Mouse (Mus musculus) lung, embryonic 14.5 days (tissue): Measurements from ENCODE around the gene Ugt2b34. TPM values are rescaled to one million over a fixed set of nuclear protein-coding genes. Genes with fewer than 3 reads are reported as not detected.

ENCODE experiments used
- ATAC-seq: fragments of 200-750 bp; cut with Nextera tagmentation; 2 replicates; pipeline ENCODE4 v1.8.0; 2017; ENCODE audit warnings: mild to moderate bottlenecking, moderate TSS enrichment, moderate library complexity; ENCODE audit not compliant: insufficient read depth
- DNase-seq: peaks from one replicate; pipeline ENCODE4 v3.0.0-alpha.2; 2015
- H3K27ac ChIP-seq: fragments of 300-500 bp; sonication (generic); 2 replicates; pipeline ENCODE4 v1.5.1; 2014; ENCODE audit warnings: low read depth, mild to moderate bottlenecking, moderate library complexity
- H3K27me3 ChIP-seq: fragments of 300-500 bp; sonication (generic); 2 replicates; pipeline ENCODE4 v1.6.1; 2014; ENCODE audit warnings: low read length, control low read depth; ENCODE audit not compliant: insufficient read depth
- H3K36me3 ChIP-seq: fragments of 300-500 bp; sonication (generic); 2 replicates; pipeline ENCODE4 v1.6.1; 2014; ENCODE audit warnings: control low read depth; ENCODE audit not compliant: insufficient read depth
- H3K4me1 ChIP-seq: fragments of 300-500 bp; sonication (generic); 2 replicates; pipeline ENCODE4 v1.6.1; 2014; ENCODE audit warnings: antibody characterized with exemption, control low read depth; ENCODE audit not compliant: insufficient read depth
- H3K4me2 ChIP-seq: fragments of 300-500 bp; sonication (generic); 2 replicates; pipeline ENCODE4 v1.6.1; 2014; ENCODE audit warnings: mild to moderate bottlenecking
- H3K4me3 ChIP-seq: fragments of 300-500 bp; sonication (generic); 2 replicates; pipeline ENCODE4 v1.5.1; 2014; ENCODE audit warnings: low read depth, low read length
- H3K9ac ChIP-seq: fragments of 300-500 bp; sonication (generic); 2 replicates; pipeline ENCODE4 v1.6.1; 2014
- H3K9me3 ChIP-seq: fragments of 300-500 bp; sonication (generic); 2 replicates; pipeline ENCODE4 v1.6.1; 2016; ENCODE audit warnings: low read depth, low read length, control low read depth
- CTCF ChIP-seq: IDR thresholded peaks from 2 replicates; pipeline ENCODE4 v1.5.1; 2016; ENCODE audit warnings: antibody characterized with exemption, low read depth
- WGBS: fragments of 180-500 bp; shearing (Covaris S2); extraction: QIAGEN DNeasy Blood & Tissue Kit; methylation state at CpG from one replicate; pipeline ENCODE4 v1.1.7; 2014; 5-methylcytosine and 5-hydroxymethylcytosine counted together
- polyA plus RNA-seq: library from polyadenylated mRNA; unstranded; fragments of >200 nt; fragmentation: Nextera tagmentation; extraction: Ambion mirVana; gene quantifications from 2 replicates; pipeline ENCODE4 v1.2.1, GENCODE M21; 2014

Ugt2b34 gene
- not detected in 2 replicates for polyA plus RNA-seq

DNA sequence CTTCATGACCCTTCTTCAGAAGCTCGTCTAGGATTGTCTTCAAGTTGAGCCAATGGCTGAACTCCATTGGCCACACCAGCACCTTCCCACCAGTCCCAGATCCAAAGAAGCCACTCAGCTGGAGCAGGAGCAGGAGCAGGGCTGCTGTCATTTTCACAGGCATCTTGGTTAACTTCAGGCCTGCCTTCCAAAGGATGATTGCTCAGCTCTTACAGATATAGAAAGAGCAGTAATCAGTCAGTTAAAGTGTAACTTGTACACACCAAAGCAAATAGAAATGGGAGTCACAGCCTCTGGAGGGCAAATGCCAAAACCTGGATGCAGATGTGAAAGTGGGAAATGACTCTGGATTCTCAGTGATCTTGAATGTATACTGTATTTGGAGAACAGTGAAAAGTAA lies at the start of gene Ugt2b34:
TSS of gene Ugt2b34 (minus strand) at position 180 of the 400 bp plus-strand sequence.
- WGBS, result 41% methylated on average over 1 of the region's 1 CpGs
- Histone ChIP-seq H3K9ac (no peak within 1 kb of the TSS), H3K4me1 (no peaks in the 10 kb centered on the region), H3K36me3 (no peaks in the 10 kb centered on the region), H3K27me3 (no peaks in the 10 kb centered on the region), H3K4me2 (no peak within 1 kb of the TSS), H3K27ac (no peak within 1 kb of the TSS), H3K4me3 (no peak within 1 kb of the TSS), H3K9me3 (no peaks in the 10 kb centered on the region)
- no peak for TF ChIP-seq CTCF
- DNase-seq (no peak), ATAC-seq (no peak)

DNA sequence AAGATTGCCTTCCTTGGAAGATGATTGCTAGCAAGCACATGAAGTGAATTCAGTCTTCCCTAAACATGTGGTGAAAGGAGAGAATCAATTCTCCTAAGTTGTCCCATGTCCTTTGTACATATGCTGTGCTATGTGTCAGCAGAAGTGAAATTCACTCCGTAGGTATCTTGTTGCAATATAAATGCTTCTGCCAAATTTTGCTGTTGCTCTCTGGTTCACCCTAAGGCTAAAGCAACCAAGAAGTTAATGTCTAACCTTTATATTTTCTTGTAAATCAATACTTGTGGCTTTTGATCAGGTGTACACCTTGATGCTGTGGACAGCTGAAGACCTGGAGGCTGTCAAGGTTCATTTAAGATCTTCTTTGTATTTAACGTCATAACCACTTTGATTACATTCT lies 35.4 kb upstream of the Ugt2b34 start:
- WGBS, result 79% methylated on average over 2 of the region's 2 CpGs
- Histone ChIP-seq H3K36me3 (no peaks in the 10 kb centered on the region), H3K4me3 (no peak overlapping the region), H3K27me3 (no peaks in the 10 kb centered on the region), H3K9ac (no peak overlapping the region), H3K4me2 (no peak overlapping the region), H3K27ac (no peak overlapping the region), H3K9me3 (no peaks in the 10 kb centered on the region), H3K4me1 (no peaks in the 10 kb centered on the region)
- no peak for TF ChIP-seq CTCF
- no peak for DNase-seq
- ATAC-seq, result no peak

GRCm38 (mm10) chr5:86926426-86926825 lies 19.7 kb upstream of the Ugt2b34 start, which contains the start of gene Ugt2b1:
Gene Ugt2b1, minus strand, starts transcription at chr5:86926530.
- no peak within 1 kb of the TSS for H3K4me2 ChIP-seq
- H3K36me3 ChIP-seq, result no peaks in the 10 kb centered on the region
- no peaks in the 10 kb centered on the region for H3K9me3 ChIP-seq
- H3K4me3 ChIP-seq, result no peak within 1 kb of the TSS
- DNase-seq (no peak), ATAC-seq (no peak)
- H3K9ac ChIP-seq, result no peak within 1 kb of the TSS
- H3K4me1 ChIP-seq, result no peaks in the 10 kb centered on the region
- WGBS, result 75% methylated on average over 2 of the region's 2 CpGs
- TF ChIP-seq CTCF, result no peak
- H3K27me3 ChIP-seq, result no peaks in the 10 kb centered on the region
- no peak within 1 kb of the TSS for H3K27ac ChIP-seq

- no peak overlapping the region for H3K9ac ChIP-seq
- 55% methylated on average over 3 of the region's 3 CpGs for WGBS
- H3K4me3 ChIP-seq, result no peak overlapping the region
- H3K36me3 ChIP-seq, result no peaks in the 10 kb centered on the region
- no peaks in the 10 kb centered on the region for H3K27me3 ChIP-seq
- H3K4me2 ChIP-seq, result no peak overlapping the region
- no peaks in the 10 kb centered on the region for H3K4me1 ChIP-seq
- DNase-seq (no peak), ATAC-seq (no peak)
- H3K9me3 ChIP-seq, result no peaks in the 10 kb centered on the region
- no peak for TF ChIP-seq CTCF
- no peak overlapping the region for H3K27ac ChIP-seq
Measured at GRCm38 (mm10) chr5:86920661-86921233, 14.0 kb upstream of the Ugt2b34 start.

GRCm38 (mm10) chr5:86911357-86912099 lies 4.8 kb upstream of the Ugt2b34 start:
- Histone ChIP-seq H3K4me3 (no peak overlapping the region), H3K27ac (no peak overlapping the region), H3K4me2 (no peak overlapping the region), H3K27me3 (no peaks in the 10 kb centered on the region), H3K9me3 (no peaks in the 10 kb centered on the region), H3K36me3 (no peaks in the 10 kb centered on the region), H3K4me1 (no peaks in the 10 kb centered on the region), H3K9ac (no peak overlapping the region)
- WGBS, result 78% methylated on average over 3 of the region's 3 CpGs
- no peak for TF ChIP-seq CTCF
- DNase-seq (no peak), ATAC-seq (no peak)

DNA sequence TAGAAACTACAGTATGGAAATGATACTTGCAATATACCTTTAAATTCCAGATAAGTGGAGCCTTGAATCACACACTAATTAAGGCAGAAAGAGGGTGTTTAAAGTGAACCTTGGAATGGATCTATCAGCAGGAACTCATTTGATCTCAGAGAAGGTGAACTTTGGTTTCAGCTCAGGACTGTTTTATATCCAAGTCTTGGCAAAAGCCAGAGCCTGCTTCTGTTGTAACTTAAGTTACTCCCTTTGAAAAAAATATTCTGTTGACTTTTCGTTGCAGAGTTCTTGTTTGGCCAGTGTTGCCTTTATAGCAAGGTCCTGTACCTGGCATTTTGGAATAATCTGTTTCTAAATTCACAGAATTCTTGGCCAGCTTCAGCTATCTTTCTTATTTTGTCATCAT lies 4.0 kb upstream of the Ugt2b34 start:
- DNase-seq (no peak), ATAC-seq (no peak)
- Histone ChIP-seq H3K4me2 (no peak overlapping the region), H3K4me1 (no peaks in the 10 kb centered on the region), H3K9me3 (no peaks in the 10 kb centered on the region), H3K27me3 (no peaks in the 10 kb centered on the region), H3K9ac (no peak overlapping the region), H3K36me3 (no peaks in the 10 kb centered on the region), H3K4me3 (no peak overlapping the region), H3K27ac (no peak overlapping the region)
- no peak for TF ChIP-seq CTCF
- WGBS, result 67% methylated on average over 1 of the region's 1 CpGs

GRCm38 (mm10) chr5:86889933-86890332 lies 16.8 kb downstream of the Ugt2b34 start:
- H3K4me1 ChIP-seq, result no peaks in the 10 kb centered on the region
- DNase-seq (no peak), ATAC-seq (no peak)
- TF ChIP-seq CTCF, result no peak; the same call in 1 of the 2 replicates
- 78% methylated on average over 1 of the region's 1 CpGs for WGBS
- no peaks in the 10 kb centered on the region for H3K36me3 ChIP-seq
- no peaks in the 10 kb centered on the region for H3K27me3 ChIP-seq
- H3K27ac ChIP-seq, result no peak overlapping the region
- no peak overlapping the region for H3K4me2 ChIP-seq
- H3K9ac ChIP-seq, result no peak overlapping the region
- H3K9me3 ChIP-seq, result no peaks in the 10 kb centered on the region
- H3K4me3 ChIP-seq, result no peak overlapping the region
